Mouse (Mus musculus) embryonic fibroblast, embryonic 13.5 days (primary cell): ENCODE results near the gene Sh3rf1. TPM values are rescaled to one million over a fixed set of nuclear protein-coding genes. Genes with fewer than 3 reads are reported as not detected.
A peak's percentile ranks its signal among the peaks of the same experiment; 100 is the strongest.

Experiments
- H3K27ac ChIP-seq: 2 replicates; pipeline ENCODE4 v1.5.1; 2012; ENCODE audit warnings: low read length, control low read depth, inconsistent platforms; ENCODE audit not compliant: insufficient read depth
- H3K4me1 ChIP-seq: 2 replicates; pipeline ENCODE4 v1.6.1; 2011; ENCODE audit warnings: low read length; ENCODE audit not compliant: control insufficient read depth, insufficient read depth
- H3K4me3 ChIP-seq: 2 replicates; pipeline ENCODE4 v1.5.1; 2011; ENCODE audit warnings: mild to moderate bottlenecking, control low read depth, low read length; ENCODE audit not compliant: insufficient read depth
- CTCF ChIP-seq: IDR thresholded peaks from 2 replicates; pipeline ENCODE4 v1.5.1; 2011; ENCODE audit warnings: mild to moderate bottlenecking, control low read depth, low read length, moderate library complexity, borderline replicate concordance; ENCODE audit not compliant: insufficient read depth
- POLR2A ChIP-seq: IDR thresholded peaks from 2 replicates; pipeline ENCODE4 v1.6.1; 2011; ENCODE audit warnings: low read depth, mild to moderate bottlenecking, control low read depth, low read length, moderate library complexity
- polyA plus RNA-seq: library from polyadenylated mRNA; stranded (reverse); fragments of >200 nt; gene quantifications from 2 replicates; pipeline ENCODE4 v1.2.4, GENCODE M21; 2011; ENCODE audit warnings: low read depth; ENCODE audit not compliant: missing spikeins, insufficient read length

The Sh3rf1 gene
- polyA plus RNA-seq, 1 experiment = 10.9 TPM

- Histone ChIP-seq H3K27ac (peak overlapping the region; percentile 51), H3K4me1 (peaks cover 9% of the 10 kb centered on the region), H3K4me3 (no peak overlapping the region)
- TF ChIP-seq POLR2A (no peak), CTCF (no peak)
Measured at GRCm38 (mm10) chr8:61194306-61194925, 29.3 kb upstream of the Sh3rf1 start.

GRCm38 (mm10) chr8:61200254-61200887 lies 23.3 kb upstream of the Sh3rf1 start:
- H3K4me3 ChIP-seq = no peak overlapping the region
- TF ChIP-seq POLR2A = no peak
- TF ChIP-seq CTCF = no peak
- no peak overlapping the region for H3K27ac ChIP-seq
- no peaks in the 10 kb centered on the region for H3K4me1 ChIP-seq

- Histone ChIP-seq H3K27ac (no peak overlapping the region), H3K4me3 (no peak overlapping the region), H3K4me1 (no peaks in the 10 kb centered on the region)
- TF ChIP-seq POLR2A = no peak
- no peak for TF ChIP-seq CTCF
Measured at GRCm38 (mm10) chr8:61203035-61203826, 20.4 kb upstream of the Sh3rf1 start.

GRCm38 (mm10) chr8:61206876-61207275 lies 16.8 kb upstream of the Sh3rf1 start:
- no peak for TF ChIP-seq CTCF
- no peak for TF ChIP-seq POLR2A
- no peaks in the 10 kb centered on the region for H3K4me1 ChIP-seq
- no peak overlapping the region for H3K27ac ChIP-seq
- H3K4me3 ChIP-seq = no peak overlapping the region

GRCm38 (mm10) chr8:61207636-61208035 lies 16.0 kb upstream of the Sh3rf1 start:
- H3K4me3 ChIP-seq = no peak overlapping the region
- no peaks in the 10 kb centered on the region for H3K4me1 ChIP-seq
- no peak overlapping the region for H3K27ac ChIP-seq
- TF ChIP-seq POLR2A (no peak), CTCF (no peak)

- Histone ChIP-seq H3K4me3 (no peak overlapping the region), H3K4me1 (no peaks in the 10 kb centered on the region), H3K27ac (no peak overlapping the region)
- TF ChIP-seq POLR2A (no peak), CTCF (no peak)
Measured at GRCm38 (mm10) chr8:61208719-61209118, 15.0 kb upstream of the Sh3rf1 start.

- no peak for TF ChIP-seq CTCF
- TF ChIP-seq POLR2A = no peak
- Histone ChIP-seq H3K4me1 (no peaks in the 10 kb centered on the region), H3K4me3 (no peak overlapping the region), H3K27ac (no peak overlapping the region)
Measured at GRCm38 (mm10) chr8:61210836-61211235, 12.8 kb upstream of the Sh3rf1 start.

GRCm38 (mm10) chr8:61215081-61215819 lies 8.4 kb upstream of the Sh3rf1 start:
- no peak overlapping the region for H3K27ac ChIP-seq

GRCm38 (mm10) chr8:61217017-61217416 lies 6.7 kb upstream of the Sh3rf1 start:
- Histone ChIP-seq H3K4me3 (no peak overlapping the region), H3K4me1 (no peaks in the 10 kb centered on the region), H3K27ac (no peak overlapping the region)
- TF ChIP-seq POLR2A (no peak), CTCF (no peak)

More at GRCm38 (mm10) chr8:61215081-61215819, 8.4 kb upstream of the Sh3rf1 start:
- Histone ChIP-seq H3K4me1 (no peaks in the 10 kb centered on the region), H3K4me3 (no peak overlapping the region)
- TF ChIP-seq CTCF (no peak), POLR2A (no peak)
